Comparison of ENCODE assay signal across 11 mouse cellular contexts in the genomic region with DNA sequence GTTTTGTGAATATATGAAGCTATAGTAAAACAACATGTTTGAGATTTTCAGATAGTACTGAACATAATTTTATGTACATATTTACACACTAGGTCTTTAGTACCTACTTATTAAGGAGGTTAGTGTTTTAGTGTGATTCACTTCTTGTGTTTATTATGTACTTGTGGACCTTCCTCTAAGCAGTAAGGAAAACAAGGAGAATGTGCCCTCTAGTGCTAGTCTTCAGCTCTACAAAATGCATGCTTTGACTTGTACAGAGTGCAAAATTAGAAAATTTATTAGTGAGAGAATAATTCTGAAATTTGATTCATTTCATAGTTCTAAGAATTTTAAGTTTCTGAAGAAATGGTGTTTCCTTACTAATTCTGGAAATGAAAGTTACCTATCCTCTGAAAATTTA. TPM values are rescaled to one million over a fixed set of nuclear protein-coding genes. Genes with fewer than 3 reads are reported as not detected.
DNase-seq lines count a peak whose midpoint lies in the region; ATAC-seq and TF ChIP-seq lines count a peak whose summit lies in the region.
"Had no signal": no experiment of that assay in that cellular context is flagged by ENCODE, and none has a peak within 500 bp of the region (broad histone marks: within the 10 kb centered on the region; RNA-seq: fewer than 3 reads in every experiment).

No protein-coding gene starts in this region.

- no peaks in the 10 kb centered on the region for H3K27me3 ChIP-seq in kidney, postnatal 0 days (ENCODE audit: insufficient read depth, low read length)
- H3K27me3 ChIP-seq in midbrain, embryonic 14.5 days (ENCODE audit: control insufficient read depth, insufficient read depth, low read length) = no peaks in the 10 kb centered on the region
- no peaks in the 10 kb centered on the region for H3K27me3 ChIP-seq in midbrain, embryonic 13.5 days
- H3K27me3 ChIP-seq in stomach, postnatal 0 days (ENCODE audit: control insufficient read depth, insufficient read depth, low read length) = no peaks in the 10 kb centered on the region
- H3K27me3 ChIP-seq: liver, embryonic 13.5 days had no signal

- H3K4me1 ChIP-seq in kidney, postnatal 0 days (replicated peaks; ENCODE audit: insufficient read depth, low read length) = no peaks in the 10 kb centered on the region
- no peaks in the 10 kb centered on the region for H3K4me1 ChIP-seq in midbrain, embryonic 14.5 days (ENCODE audit: control insufficient read depth, insufficient read depth, low read length)
- peaks cover 9% of the 10 kb centered on the region; the same call in 1 of the 2 replicates for H3K4me1 ChIP-seq in midbrain, embryonic 13.5 days (replicated peaks)
- H3K4me1 ChIP-seq in stomach, postnatal 0 days (replicated peaks; ENCODE audit: control insufficient read depth, insufficient read depth) = no peaks in the 10 kb centered on the region

- no peak overlapping the region for H3K27ac ChIP-seq in kidney, postnatal 0 days
- H3K27ac ChIP-seq in midbrain, embryonic 14.5 days (replicated peaks; ENCODE audit: low read depth, low read length) = no peak overlapping the region
- H3K27ac ChIP-seq in midbrain, embryonic 13.5 days = no peak overlapping the region
- no peak overlapping the region for H3K27ac ChIP-seq in stomach, postnatal 0 days (replicated peaks)

- peak; percentile 61 for DNase-seq in kidney, postnatal 0 days (ENCODE audit: low spot score)
- no peak for DNase-seq in kidney, postnatal 4 days
- DNase-seq in midbrain, embryonic 14.5 days = peak; percentile 31
- DNase-seq in brain, adult 2 months (ENCODE audit: low read depth, low spot score) = peak; percentile 66
- no peak for DNase-seq in stomach, postnatal 0 days (ENCODE audit: low spot score)
- no peak for DNase-seq in spleen, adult 12 weeks (ENCODE audit: low spot score)
- DNase-seq: cerebellum, adult 11-12 months; liver, embryonic 13.5 days; right cerebral cortex, postnatal 4 days had no signal

- no peaks in the 10 kb centered on the region for H3K36me3 ChIP-seq in kidney, postnatal 0 days (ENCODE audit: insufficient read depth, low read length)
- H3K36me3 ChIP-seq in midbrain, embryonic 14.5 days (ENCODE audit: control insufficient read depth, insufficient read depth, low read length) = no peaks in the 10 kb centered on the region
- H3K36me3 ChIP-seq in midbrain, embryonic 13.5 days = no peaks in the 10 kb centered on the region
- H3K36me3 ChIP-seq in stomach, postnatal 0 days (ENCODE audit: control insufficient read depth, insufficient read depth, low read length) = peaks cover 2% of the 10 kb centered on the region; the same call in 1 of the 2 replicates
- H3K36me3 ChIP-seq: liver, embryonic 13.5 days had no signal

- ATAC-seq in kidney, postnatal 0 days (replicated peaks; ENCODE audit: low FRiP score, low read depth) = no peak
- no peak for ATAC-seq in midbrain, embryonic 14.5 days (ENCODE audit: low FRiP score, low TSS enrichment)
- ATAC-seq in midbrain, embryonic 13.5 days = no peak
- ATAC-seq in stomach, postnatal 0 days (ENCODE audit: low FRiP score, low TSS enrichment) = no peak

- no peak overlapping the region for H3K4me2 ChIP-seq in kidney, postnatal 0 days (ENCODE audit: low read length)
- H3K4me2 ChIP-seq in midbrain, embryonic 14.5 days (ENCODE audit: low read length) = no peak overlapping the region
- no peak overlapping the region for H3K4me2 ChIP-seq in midbrain, embryonic 13.5 days (replicated peaks)
- H3K4me2 ChIP-seq in stomach, postnatal 0 days (replicated peaks; ENCODE audit: low read depth) = no peak overlapping the region

- H3K9me3 ChIP-seq in kidney, postnatal 0 days (replicated peaks; ENCODE audit: low read length) = no peaks in the 10 kb centered on the region
- no peaks in the 10 kb centered on the region for H3K9me3 ChIP-seq in midbrain, embryonic 14.5 days (ENCODE audit: control insufficient read depth, low read length)
- H3K9me3 ChIP-seq in midbrain, embryonic 13.5 days = no peaks in the 10 kb centered on the region
- no peaks in the 10 kb centered on the region for H3K9me3 ChIP-seq in stomach, postnatal 0 days (ENCODE audit: control insufficient read depth, low read length)
- H3K9me3 ChIP-seq: liver, embryonic 13.5 days had no signal

- no peak for TF ChIP-seq EP300 in stomach, postnatal 0 days (optimal IDR thresholded peaks at IDR 0.05)

- TF ChIP-seq CTCF in kidney, postnatal 0 days (IDR thresholded peaks at IDR 0.05; ENCODE audit: low read depth) = peak; percentile 60
- peak; percentile 68 for TF ChIP-seq CTCF in stomach, postnatal 0 days (IDR thresholded peaks at IDR 0.05; ENCODE audit: low read depth)

- no peak overlapping the region for H3K4me3 ChIP-seq in kidney, postnatal 0 days (replicated peaks; ENCODE audit: low read depth, low read length)
- no peak overlapping the region for H3K4me3 ChIP-seq in midbrain, embryonic 14.5 days (replicated peaks; ENCODE audit: low read depth, low read length)
- H3K4me3 ChIP-seq in midbrain, embryonic 13.5 days (replicated peaks) = no peak overlapping the region
- no peak overlapping the region for H3K4me3 ChIP-seq in stomach, postnatal 0 days (ENCODE audit: low read depth, low read length)
- H3K4me3 ChIP-seq: liver, embryonic 13.5 days; myocyte had no signal

- H3K9ac ChIP-seq in kidney, postnatal 0 days (ENCODE audit: low read depth, low read length) = no peak overlapping the region
- no peak overlapping the region for H3K9ac ChIP-seq in midbrain, embryonic 14.5 days (replicated peaks; ENCODE audit: low read length)
- no peak overlapping the region for H3K9ac ChIP-seq in midbrain, embryonic 13.5 days (replicated peaks)
- H3K9ac ChIP-seq in stomach, postnatal 0 days (ENCODE audit: low read length) = no peak overlapping the region

RNA-seq across cellular contexts. Expression of a gene that starts 28.6 kb away (rescaled TPM):
- polyA plus RNA-seq in kidney, postnatal 0 days (2015; fragmentation: Nextera tagmentation; extraction: Ambion mirVana) = 74.0 and 76.7 TPM in 2 replicates
- 73.4 and 76.2 TPM in 2 replicates for polyA plus RNA-seq in midbrain, embryonic 14.5 days (2014; fragmentation: Nextera tagmentation; extraction: Ambion mirVana)
- 84.4 and 87.5 TPM in 2 replicates for polyA plus RNA-seq in midbrain, embryonic 13.5 days (2015; fragmentation: Nextera tagmentation; extraction: Ambion mirVana)
- polyA plus RNA-seq in stomach, postnatal 0 days (2015; fragmentation: Nextera tagmentation; extraction: Ambion mirVana) = 71.1 and 72.5 TPM in 2 replicates

Comparison
In these comparisons a context has a peak if more than half of its experiments do, and no peak if none do; other contexts are left out.
1. DNase-seq: peak in kidney, postnatal 0 days (single experiment), midbrain, embryonic 14.5 days (single experiment) and brain, adult 2 months (single experiment); none in kidney, postnatal 4 days (0 of 2), stomach, postnatal 0 days (single experiment) and spleen, adult 12 weeks (single experiment).